Mouse (Mus musculus) bone marrow, adult 2 months (tissue): ENCODE results near the gene Usp24. TPM values are rescaled to one million over a fixed set of nuclear protein-coding genes. Genes with fewer than 3 reads are reported as not detected.

Source experiments
- H3K27ac ChIP-seq: fragments of 200-500 bp; 2 replicates; pipeline ENCODE4 v1.5.1; 2012; ENCODE audit warnings: low read depth, mild to moderate bottlenecking, control low read depth, inconsistent platforms, low read length; ENCODE audit not compliant: control insufficient read depth, poor library complexity, insufficient read depth
- H3K4me1 ChIP-seq: fragments of 200-500 bp; 2 replicates; pipeline ENCODE4 v1.6.1; 2011; ENCODE audit warnings: low read length; ENCODE audit not compliant: control insufficient read depth, insufficient read depth
- H3K4me3 ChIP-seq: fragments of 200-500 bp; replicated peaks from 2 replicates; pipeline ENCODE3; 2011; ENCODE audit warnings: mild to moderate bottlenecking, low read depth, low read length, control low read depth; ENCODE audit not compliant: control insufficient read depth
- CTCF ChIP-seq: fragments of 200-500 bp; IDR thresholded peaks from 2 replicates; pipeline ENCODE4 v1.5.1; 2011; ENCODE audit warnings: low read length, control low read depth; ENCODE audit not compliant: control insufficient read depth, insufficient read depth
- POLR2A ChIP-seq: fragments of 200-500 bp; IDR thresholded peaks from 2 replicates; pipeline ENCODE4 v1.6.1; 2011; ENCODE audit warnings: low read depth, mild to moderate bottlenecking, control low read depth, low read length, borderline replicate concordance; ENCODE audit not compliant: control insufficient read depth
- WGBS: fragments of 180-500 bp; shearing (Covaris S2); methylation state at CpG from one replicate; pipeline ENCODE4 v1.1.7; 2018; 5-methylcytosine and 5-hydroxymethylcytosine counted together
- polyA plus RNA-seq: library from polyadenylated mRNA; stranded (reverse); fragments of >200 nt; gene quantifications from 2 replicates; pipeline ENCODE4 v1.2.4, GENCODE M21; 2011; ENCODE audit warnings: low replicate concordance; ENCODE audit not compliant: missing spikeins, insufficient read depth, insufficient read length

The Usp24 gene
- polyA plus RNA-seq: 7.4 and 9.8 TPM in 2 replicates

GRCm38 (mm10) chr4:106315921-106316350 lies at the start of gene Usp24:
TSS of gene Usp24 (plus strand) at chr4:106316213.
- peak within 1 kb of the TSS; percentile 98 for H3K4me3 ChIP-seq
- WGBS: 0% methylated on average over 59 of the region's 60 CpGs
- TF ChIP-seq CTCF (no peak), POLR2A (peak; percentile 82; the same call in 1 of the 2 replicates)
- peak within 1 kb of the TSS; percentile 95 for H3K27ac ChIP-seq
- peaks cover 2% of the 10 kb centered on the region; the same call in 1 of the 2 replicates for H3K4me1 ChIP-seq

DNA sequence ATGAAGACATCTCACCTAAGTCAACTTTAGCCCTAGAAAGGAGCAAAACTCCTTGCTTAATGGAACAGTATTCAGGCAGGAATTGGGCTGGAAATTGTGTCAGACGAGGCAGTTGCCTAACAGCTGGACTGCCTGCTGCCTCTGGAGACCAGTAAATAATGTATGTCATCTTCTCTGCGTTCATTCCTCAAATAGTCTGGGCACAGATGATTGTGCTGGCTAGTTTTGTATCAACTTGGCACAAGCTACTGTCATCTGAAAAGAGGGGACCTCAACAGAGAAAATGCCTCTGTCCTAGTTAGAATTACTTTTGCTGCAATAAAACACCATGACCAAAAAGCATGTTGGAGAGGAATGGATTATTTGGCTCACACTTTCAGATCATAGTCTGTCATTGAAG lies 39.1 kb upstream of the Usp24 start:
- H3K27ac ChIP-seq: no peak overlapping the region
- H3K4me3 ChIP-seq: no peak overlapping the region
- H3K4me1 ChIP-seq: no peaks in the 10 kb centered on the region; the same call in 1 of the 2 replicates
- WGBS: 32% methylated on average over 2 of the region's 2 CpGs
- TF ChIP-seq POLR2A (no peak), CTCF (no peak)

- no peaks in the 10 kb centered on the region; the same call in 1 of the 2 replicates for H3K4me1 ChIP-seq
- TF ChIP-seq POLR2A (no peak), CTCF (no peak)
- 49% methylated on average over 4 of the region's 4 CpGs for WGBS
Observed at GRCm38 (mm10) chr4:106279177-106279576, 36.8 kb upstream of the Usp24 start.

GRCm38 (mm10) chr4:106281128-106281491 lies 34.9 kb upstream of the Usp24 start:
- Histone ChIP-seq H3K27ac (no peak overlapping the region), H3K4me3 (peak overlapping the region; percentile 56), H3K4me1 (no peaks in the 10 kb centered on the region; the same call in 1 of the 2 replicates)
- 52% methylated on average over 2 of the region's 2 CpGs for WGBS
- TF ChIP-seq CTCF: no peak
- no peak for TF ChIP-seq POLR2A

More at GRCm38 (mm10) chr4:106279177-106279576, 36.8 kb upstream of the Usp24 start:
- Histone ChIP-seq H3K4me3 (no peak overlapping the region), H3K27ac (no peak overlapping the region)

DNA sequence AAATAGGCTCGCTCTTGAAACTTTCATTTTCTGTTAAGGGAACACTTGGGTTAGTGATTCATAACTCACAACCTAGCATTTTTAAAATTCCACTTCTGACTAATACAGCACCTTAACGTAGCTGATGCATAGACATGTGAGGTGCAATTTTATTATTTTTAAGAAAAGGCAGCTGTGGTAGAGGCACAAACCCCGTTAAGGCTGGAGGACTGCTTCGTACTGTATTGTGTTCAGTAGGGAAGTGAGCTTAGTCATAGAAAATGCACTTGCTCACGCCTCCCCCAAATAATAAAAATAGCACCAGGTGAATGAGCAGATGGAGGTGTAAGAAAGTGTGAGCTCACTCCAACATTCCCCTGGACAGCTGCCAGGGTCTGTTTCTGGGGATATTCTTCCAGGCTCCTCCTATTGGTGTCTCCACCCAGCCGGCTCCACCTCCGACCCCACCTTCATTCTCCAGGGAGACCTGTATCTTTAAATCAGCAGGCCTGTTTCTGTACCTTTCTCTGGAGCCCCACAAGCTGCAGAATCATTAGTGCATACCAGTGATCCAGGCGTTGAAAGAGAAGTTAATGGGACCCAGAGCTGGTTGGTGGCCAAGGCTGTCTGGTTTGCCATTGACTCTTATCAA lies 34.4 kb upstream of the Usp24 start:
- Histone ChIP-seq H3K4me3 (peak overlapping the region; percentile 56), H3K4me1 (no peaks in the 10 kb centered on the region), H3K27ac (no peak overlapping the region)
- TF ChIP-seq CTCF: no peak
- TF ChIP-seq POLR2A: no peak
- WGBS: 36% methylated on average over 8 of the region's 8 CpGs

DNA sequence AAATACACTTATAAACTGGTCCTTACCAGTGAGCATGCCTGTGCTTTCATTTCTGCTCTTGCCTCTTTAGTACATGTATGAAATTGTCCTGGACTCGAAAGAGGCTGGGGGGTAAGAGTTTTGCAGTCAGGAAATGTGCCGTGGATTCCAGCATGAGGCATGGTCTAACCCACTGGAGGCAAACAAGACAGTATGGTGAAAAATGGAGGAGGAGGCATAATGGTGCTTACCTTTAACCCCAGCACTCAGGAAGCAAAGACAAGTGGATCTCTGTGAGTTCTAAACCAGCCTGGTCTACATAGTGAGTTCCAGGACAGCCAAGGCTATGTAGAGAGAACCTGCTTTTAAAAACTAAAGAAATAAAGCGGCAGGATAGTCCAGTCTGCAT lies 33.9 kb upstream of the Usp24 start:
- Histone ChIP-seq H3K4me1 (no peaks in the 10 kb centered on the region; the same call in 1 of the 2 replicates), H3K27ac (no peak overlapping the region), H3K4me3 (no peak overlapping the region)
- 73% methylated on average over 3 of the region's 3 CpGs for WGBS
- TF ChIP-seq POLR2A (no peak), CTCF (no peak)

- 71% methylated on average over 4 of the region's 4 CpGs for WGBS
- TF ChIP-seq POLR2A (no peak), CTCF (no peak)
- H3K27ac ChIP-seq: no peak overlapping the region; the same call in 1 of the 2 replicates
- H3K4me3 ChIP-seq: no peak overlapping the region
- H3K4me1 ChIP-seq: no peaks in the 10 kb centered on the region; the same call in 1 of the 2 replicates
Observed at GRCm38 (mm10) chr4:106286958-106287743, 28.9 kb upstream of the Usp24 start.

- Histone ChIP-seq H3K4me1 (peaks cover 4% of the 10 kb centered on the region; the same call in 1 of the 2 replicates), H3K27ac (no peak overlapping the region), H3K4me3 (no peak overlapping the region)
- 13% methylated on average over 2 of the region's 2 CpGs for WGBS
- no peak for TF ChIP-seq CTCF
- no peak for TF ChIP-seq POLR2A
Observed at GRCm38 (mm10) chr4:106290201-106290600, 25.8 kb upstream of the Usp24 start.
